Mouse (Mus musculus) adrenal gland, postnatal 14 days (tissue): ENCODE data around the gene Dhrs7. TPM values are rescaled to one million over a fixed set of nuclear protein-coding genes. Genes with fewer than 3 reads are reported as not detected.

Source experiments
- DNase-seq: peaks from one replicate; pipeline ENCODE4 v3.0.0; 2021; ENCODE audit warnings: mixed read lengths
- total RNA-seq: library from RNA; stranded (reverse); gene quantifications from 2 replicates; pipeline ENCODE4 v1.2.3, GENCODE M21; 2021

Gene Dhrs7
- total RNA-seq, 1 experiment from 2014 or later: 182 TPM

GRCm38 (mm10) chr12:72655775-72656174 lies 8.9 kb downstream of the Dhrs7 start:
- no peak for DNase-seq

DNA sequence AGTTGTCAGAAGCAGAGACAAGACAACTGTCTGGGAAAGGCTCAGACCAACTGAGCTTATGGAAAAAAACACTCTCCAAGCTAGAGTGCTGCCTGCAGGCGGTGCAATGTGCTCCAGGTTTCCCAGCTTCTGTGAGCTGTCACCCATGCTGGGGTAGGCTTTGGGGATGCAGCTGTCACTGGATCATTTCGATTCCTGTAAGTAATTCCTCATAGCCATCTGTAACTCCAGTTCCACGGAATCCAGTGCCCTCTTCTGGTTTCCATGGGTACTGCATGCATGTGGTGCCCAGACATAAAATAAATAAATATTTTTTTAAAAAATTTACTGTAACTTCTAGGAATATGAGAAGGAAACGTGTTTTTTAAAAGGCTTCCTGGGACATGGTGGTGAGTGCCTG lies 10.0 kb downstream of the Dhrs7 start:
- DNase-seq: peak; percentile 80

DNA sequence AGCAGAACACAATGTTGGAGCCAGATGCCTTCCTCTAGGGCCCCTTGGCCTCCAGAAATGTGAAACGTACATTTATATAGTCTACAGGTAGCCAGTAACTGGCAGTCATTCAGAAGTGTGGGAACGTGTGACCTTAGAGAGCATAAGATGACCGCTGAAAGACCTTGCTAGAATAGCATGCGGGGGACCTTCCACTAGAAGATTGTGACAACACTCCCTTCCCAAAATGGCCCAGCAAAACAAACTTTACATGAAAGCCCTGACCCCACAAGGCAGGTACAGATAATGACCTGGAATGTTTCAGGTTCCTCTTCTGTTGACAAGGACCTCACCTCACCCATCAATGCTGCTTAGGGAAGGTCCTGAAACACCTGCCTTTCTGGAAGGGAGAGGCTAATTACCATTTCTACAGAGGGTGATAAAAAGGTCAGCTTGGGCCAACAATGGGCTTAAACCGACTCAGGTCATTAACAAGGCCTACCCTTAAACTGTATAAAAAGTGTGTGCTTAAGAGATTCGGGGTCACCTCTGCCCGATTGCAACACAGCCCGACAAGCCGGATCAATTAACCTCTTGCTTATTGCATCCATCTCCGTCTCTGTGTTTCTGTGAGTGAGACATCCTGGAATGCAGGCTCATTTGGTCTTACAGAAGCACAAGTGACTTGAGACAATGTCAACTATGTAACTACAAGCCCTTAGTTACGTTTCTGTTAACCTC lies 14.9 kb downstream of the Dhrs7 start, which contains the start of gene Gm4756:
Gene Gm4756, minus strand, starts transcription at position 51 of the 720 bp plus-strand sequence.
- no peak for DNase-seq

DNA sequence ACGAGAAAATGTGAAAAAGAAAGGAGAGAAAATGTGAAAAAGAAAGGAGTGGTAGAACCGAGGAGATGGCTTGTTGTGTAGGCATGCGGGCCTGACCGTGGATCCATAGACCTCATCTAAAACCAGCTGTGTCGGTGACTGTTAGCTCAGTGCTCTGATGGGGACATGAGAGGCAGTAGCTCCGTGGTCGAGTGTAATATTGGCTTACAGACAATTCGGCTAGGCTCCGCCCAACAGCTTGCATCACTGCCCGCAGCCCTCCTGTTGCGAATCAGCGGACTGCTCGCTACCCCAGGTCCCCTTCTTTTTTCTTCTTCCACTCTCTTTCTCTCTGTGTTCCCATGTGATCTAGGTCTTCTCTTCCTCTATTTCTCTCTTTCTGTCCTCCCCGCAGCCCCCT lies 15.8 kb downstream of the Dhrs7 start:
- DNase-seq: no peak

DNA sequence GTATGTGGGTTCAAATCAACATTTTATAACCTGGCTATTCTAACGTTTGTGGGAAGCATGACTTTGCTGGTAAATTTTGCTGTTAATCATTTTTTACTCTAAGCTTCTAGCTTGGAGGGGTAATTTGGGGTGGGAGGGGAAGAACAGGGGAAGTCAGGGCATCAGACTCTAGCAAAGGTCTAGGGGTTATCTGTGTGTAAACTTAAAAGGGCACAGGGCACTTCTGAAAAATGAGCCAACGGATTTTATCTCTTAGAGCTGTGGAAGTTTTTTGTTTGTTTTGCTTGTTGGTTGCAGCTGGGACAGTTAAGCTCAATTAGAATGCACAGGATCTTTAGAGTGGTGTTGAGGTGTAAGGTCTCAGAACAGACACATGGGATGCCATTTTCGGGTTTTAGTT lies 26.7 kb downstream of the Dhrs7 start:
- DNase-seq: no peak

DNA sequence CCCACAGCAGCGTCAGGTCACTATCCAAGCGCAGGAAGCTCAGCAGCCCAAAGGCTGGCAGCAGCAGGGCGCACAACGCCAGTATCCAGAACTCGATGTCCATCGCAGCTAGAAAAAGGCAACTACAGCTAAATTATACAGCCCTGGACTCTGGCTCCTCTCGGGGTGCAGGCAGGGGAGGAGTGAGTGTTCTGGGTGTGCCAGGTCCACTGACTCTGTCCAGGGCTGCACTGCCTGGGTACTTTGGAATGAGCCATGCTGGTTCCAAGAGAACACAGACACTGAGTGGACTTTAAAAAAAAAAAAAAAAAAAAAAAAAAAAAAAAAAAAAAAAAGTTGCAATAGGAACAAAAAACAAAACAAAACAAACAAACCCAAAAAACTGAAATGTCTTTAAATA lies 36.0 kb downstream of the Dhrs7 start:
- DNase-seq: no peak

DNA sequence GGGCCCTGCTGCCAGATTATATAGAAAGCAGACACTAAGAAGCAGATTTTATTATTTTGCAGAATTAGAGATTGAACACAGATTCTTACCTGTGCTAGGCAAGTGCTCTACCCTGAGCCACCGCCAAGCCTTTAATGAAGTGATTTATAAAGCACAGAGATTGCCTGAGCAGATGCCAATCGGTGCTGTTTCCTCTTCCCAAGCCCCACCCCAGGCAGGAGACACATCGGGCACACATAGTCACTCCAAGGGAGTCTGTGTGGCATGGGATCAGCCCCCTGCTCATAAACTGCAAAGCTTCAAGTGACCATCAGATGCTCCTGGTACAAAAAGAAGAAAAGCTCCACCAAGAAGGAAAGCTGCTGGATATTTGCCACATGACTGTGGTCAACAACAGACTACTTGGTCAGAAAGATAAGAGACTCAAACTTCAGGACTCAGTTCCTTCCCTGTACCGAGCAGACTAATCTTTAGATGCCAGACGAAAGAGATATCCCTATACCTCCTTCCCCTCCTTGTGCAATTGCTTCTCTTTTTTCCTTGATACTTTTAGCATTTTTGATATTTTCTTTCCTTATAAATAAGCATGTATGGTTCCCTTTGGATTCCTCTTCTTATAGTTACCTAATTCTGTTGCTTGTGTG lies 41.7 kb downstream of the Dhrs7 start:
- no peak for DNase-seq

DNA sequence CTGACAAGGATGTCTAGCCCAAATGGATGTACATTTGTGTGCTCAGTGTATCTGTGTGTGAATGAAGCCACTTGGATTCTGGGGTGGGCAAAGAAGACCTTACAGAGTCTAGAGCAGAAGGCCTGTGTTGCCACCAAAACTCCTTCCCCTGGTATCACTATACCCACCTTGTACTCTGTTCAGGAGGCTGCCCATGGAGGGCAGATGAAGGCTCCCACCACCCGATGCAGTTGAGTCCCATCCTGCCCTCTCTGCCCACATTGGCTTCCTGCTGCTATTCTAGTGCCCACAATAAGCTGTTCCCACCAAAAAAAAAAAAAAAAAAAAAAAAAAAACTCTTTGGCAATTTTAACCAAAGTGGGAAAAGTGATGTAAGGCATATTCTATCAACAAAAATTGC lies 43.3 kb downstream of the Dhrs7 start:
- no peak for DNase-seq

- DNase-seq: no peak
Observed at GRCm38 (mm10) chr12:72620856-72621255, 43.9 kb downstream of the Dhrs7 start.

DNA sequence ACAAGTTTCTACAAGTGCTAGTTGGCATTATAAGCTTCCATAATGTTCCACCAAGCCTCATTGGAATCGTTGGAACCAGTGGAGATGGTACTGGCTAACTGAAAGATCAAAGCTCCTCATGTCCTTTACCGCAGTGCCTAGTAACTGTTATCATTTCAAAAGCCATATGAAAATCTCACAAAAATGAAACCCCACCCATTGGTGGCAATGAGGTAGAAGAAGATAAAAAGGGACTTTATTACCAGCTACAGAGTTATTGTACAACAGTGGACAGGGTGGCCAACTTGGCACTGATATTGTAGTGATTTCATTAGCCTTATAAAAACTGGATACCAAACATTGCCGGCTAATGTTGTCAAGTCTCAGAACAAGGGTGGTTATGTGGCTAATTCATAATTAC lies 52.7 kb downstream of the Dhrs7 start:
- no peak for DNase-seq

Other genes starting within 250 kb of the Dhrs7 start
- 2.9 and 4.4 TPM in 2 replicates for gene Lrrc9, start 223.0 kb downstream of the Dhrs7 start, total RNA-seq
- 6.4 and 7.2 TPM in 2 replicates for gene Pcnx4, start 128.5 kb downstream of the Dhrs7 start, total RNA-seq
- gene Gm4756, start 15.2 kb downstream of the Dhrs7 start, total RNA-seq: not detected in 2 replicates
- 244 and 247 TPM in 2 replicates for gene Ppm1a, start 92.5 kb upstream of the Dhrs7 start, total RNA-seq